Mouse (Mus musculus): ENCODE measurements around the gene Asic2.

DNA sequence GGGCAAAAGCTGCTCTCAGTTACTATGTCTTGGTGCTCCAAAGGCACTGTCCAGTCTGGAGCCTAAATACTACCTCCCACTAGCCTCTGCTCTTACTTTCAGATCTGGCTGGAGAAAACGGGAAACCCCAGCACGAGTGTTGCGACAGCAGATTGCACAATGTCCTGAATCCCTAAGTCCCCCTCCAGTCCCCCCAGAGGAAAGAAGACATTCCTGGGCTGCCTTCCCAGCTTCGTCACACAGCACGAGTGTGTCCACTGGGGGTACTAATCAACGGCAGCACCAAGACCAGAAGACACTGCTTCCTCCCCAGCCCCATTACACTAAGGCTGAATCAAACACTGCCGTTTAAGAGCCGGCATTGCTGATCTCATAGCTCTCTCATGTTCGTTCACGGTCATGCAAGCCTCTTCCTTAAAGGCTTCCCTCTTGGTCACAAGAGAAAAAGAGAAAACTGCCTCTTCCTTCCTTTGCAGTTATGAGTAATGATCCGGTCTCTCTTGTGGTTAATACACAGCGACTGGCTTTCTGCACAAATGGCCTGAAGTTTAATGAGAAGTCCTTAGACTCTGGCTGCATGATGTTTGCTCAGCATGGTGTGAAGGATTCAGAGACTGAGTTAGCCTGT, 38.7 kb upstream of the Asic2 start:
- TF ChIP-seq CTCF (conservative IDR thresholded peaks at IDR 0.05; ENCODE audit: low read length) (no peak), POU5F1 (IDR thresholded peaks at IDR 0.05; ENCODE audit: borderline replicate concordance, low read length) (no peak)

Data from E14TG2a.4 (cell line).